Mouse (Mus musculus) cerebellum, postnatal 36 days (tissue): ENCODE data around the gene Ankib1.

Experiments used
- DNase-seq, 2 experiments: peaks; one replicate each; pipeline ENCODE4 v3.0.0; 2021 to 2022; ENCODE audit warnings: mixed read lengths in 2 of 2

Ankib1 gene

DNA sequence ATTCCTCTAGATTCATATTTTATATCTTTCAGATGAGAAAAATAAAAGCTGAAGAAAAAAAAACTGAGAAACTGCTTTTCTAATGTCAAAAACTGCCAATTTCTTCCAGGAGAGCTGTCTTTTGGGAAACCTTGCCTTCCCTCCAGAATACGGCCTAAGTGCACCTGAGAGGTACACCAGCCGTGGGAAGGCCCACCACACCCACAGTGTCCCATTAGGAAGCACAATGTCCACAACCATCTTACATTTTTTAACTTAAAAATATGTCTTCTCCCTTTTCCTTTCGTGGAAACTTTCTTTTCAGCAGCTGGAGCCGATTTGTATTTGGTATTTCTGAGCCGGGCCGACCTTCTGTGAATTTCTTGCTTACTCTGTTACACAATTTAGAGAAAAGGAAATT lies 156.2 kb downstream of the Ankib1 start:
- DNase-seq: no peak

DNA sequence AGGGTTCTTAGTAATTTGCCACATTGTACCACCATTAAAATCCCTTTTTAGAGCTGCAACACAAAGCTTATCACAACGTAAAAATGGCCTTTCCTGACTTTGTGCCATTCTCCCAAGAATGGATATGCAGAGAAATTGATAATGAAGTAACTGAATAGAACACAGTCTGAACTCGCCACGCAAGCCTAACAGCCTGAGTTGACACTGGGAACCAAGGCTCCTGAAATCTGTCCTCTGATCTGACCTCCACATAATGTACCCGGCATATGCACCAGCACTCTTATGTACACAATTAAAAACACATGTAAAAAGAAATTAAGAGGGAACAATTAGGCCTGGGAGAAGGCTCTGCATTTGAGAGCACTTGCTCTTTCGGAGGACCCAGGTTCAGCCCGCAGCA lies 157.4 kb downstream of the Ankib1 start:
- DNase-seq: no peak

DNA sequence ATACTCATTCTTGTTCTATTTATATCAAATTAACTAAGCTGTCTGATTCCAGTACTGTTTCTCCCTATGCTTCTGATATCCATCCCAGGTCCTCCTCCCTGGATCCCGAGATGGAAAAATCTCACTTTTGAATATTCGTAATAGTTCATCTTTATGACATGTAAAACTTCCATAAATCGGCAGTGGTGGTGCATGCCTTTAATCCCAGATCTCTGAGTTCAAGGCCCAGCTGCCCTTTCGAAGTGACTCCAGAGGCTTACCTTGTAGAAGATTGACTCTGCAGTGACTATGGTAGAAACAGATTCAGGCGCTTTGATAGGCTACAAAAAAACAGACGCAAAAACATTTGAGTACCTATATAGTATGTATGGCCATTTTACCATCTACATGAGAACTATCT lies 158.1 kb downstream of the Ankib1 start:
- DNase-seq: no peak
